Mouse (Mus musculus) gastrocnemius, adult 2 months (tissue): ENCODE data around the gene Olfr1369-ps1. TPM values are rescaled to one million over a fixed set of nuclear protein-coding genes. Genes with fewer than 3 reads are reported as not detected.

ENCODE experiments used
- DNase-seq: peaks from one replicate; pipeline ENCODE4 v3.0.0; 2022
- H3K27ac ChIP-seq: fragments of 200-600 bp; 2 replicates; pipeline ENCODE4 v1.8.1; 2022; ENCODE audit warnings: mild to moderate bottlenecking
- H3K4me3 ChIP-seq: fragments of 200-600 bp; 2 replicates; pipeline ENCODE4 v1.8.1; 2022; ENCODE audit warnings: mild to moderate bottlenecking, moderate library complexity
- CTCF ChIP-seq: fragments of 200-600 bp; IDR thresholded peaks from 2 replicates; pipeline ENCODE4 v1.8.1; 2022; ENCODE audit warnings: antibody characterized with exemption, mild to moderate bottlenecking, moderate library complexity
- intact Hi-C: fragments of 180-260 bp; cut with DNase I; formaldehyde crosslinking; loops from one replicate; pipeline ENCODE4 v1.15.1; 2025
- total RNA-seq, 2 experiments: library from RNA; stranded (reverse); gene quantifications; 2 replicates each; pipeline ENCODE4 v1.2.3; 2021

Olfr1369-ps1 gene
- total RNA-seq, 2 experiments from 2014 or later: not detected

GRCm38 (mm10) chr13:21159475-21159819 is 48.2 kb downstream of the Olfr1369-ps1 start:
- intact Hi-C loops: loop anchor here (2.0 to 5.0 kb wide), 2 partner anchors 115 to 847 kb away; no protein-coding TSS in a partner anchor

GRCm38 (mm10) chr13:21160041-21160511 is 48.8 kb downstream of the Olfr1369-ps1 start:
- DNase-seq: no peak
- Histone ChIP-seq H3K4me3 (peak overlapping the region; percentile 78), H3K27ac (peak overlapping the region; percentile 56)
- no peak for TF ChIP-seq CTCF
- intact Hi-C loops: loop anchor here (2.0 kb wide), 1 partner anchor 39 kb away; no protein-coding TSS in a partner anchor

More at GRCm38 (mm10) chr13:21159475-21159819, 48.2 kb downstream of the Olfr1369-ps1 start:
- peak overlapping the region; percentile 56 for H3K27ac ChIP-seq
- TF ChIP-seq CTCF: no peak
- peak overlapping the region; percentile 78 for H3K4me3 ChIP-seq
- DNase-seq: peak; percentile 23

- TF ChIP-seq CTCF: no peak
- intact Hi-C loops: loop anchor here (2.0 kb wide), 1 partner anchor 38 kb away; no protein-coding TSS in a partner anchor
- DNase-seq: peak; percentile 87
- H3K4me3 ChIP-seq: peak overlapping the region; percentile 78
- H3K27ac ChIP-seq: peak overlapping the region; percentile 69
Observed at GRCm38 (mm10) chr13:21160657-21161590, 49.6 kb downstream of the Olfr1369-ps1 start.

GRCm38 (mm10) chr13:21161591-21161990 is 50.3 kb downstream of the Olfr1369-ps1 start:
- H3K27ac ChIP-seq: no peak overlapping the region
- peak overlapping the region; percentile 78 for H3K4me3 ChIP-seq
- intact Hi-C loops: loop anchor here (2.0 kb wide), 1 partner anchor 37 kb away; no protein-coding TSS in a partner anchor
- DNase-seq: no peak
- TF ChIP-seq CTCF: no peak

- Histone ChIP-seq H3K4me3 (no peak overlapping the region), H3K27ac (no peak overlapping the region)
- no peak for DNase-seq
- TF ChIP-seq CTCF: no peak
- intact Hi-C loops: no loop called here
Observed at GRCm38 (mm10) chr13:21162591-21162990, 51.3 kb downstream of the Olfr1369-ps1 start.

- Histone ChIP-seq H3K4me3 (peak overlapping the region; percentile 82), H3K27ac (peak overlapping the region; percentile 58; the same call in 1 of the 2 replicates)
- intact Hi-C loops: loop anchor here (5.0 kb wide), 1 partner anchor 545 kb away; no protein-coding TSS in a partner anchor
- DNase-seq: peak; percentile 70
- TF ChIP-seq CTCF: no peak
Observed at GRCm38 (mm10) chr13:21166936-21167909, 55.9 kb downstream of the Olfr1369-ps1 start.

GRCm38 (mm10) chr13:21167910-21168300 is 56.6 kb downstream of the Olfr1369-ps1 start:
- intact Hi-C loops: loop anchor here (2.0 to 5.0 kb wide), 2 partner anchors 544 to 855 kb away; no protein-coding TSS in a partner anchor
- Histone ChIP-seq H3K4me3 (peak overlapping the region; percentile 82), H3K27ac (peak overlapping the region; percentile 62)
- TF ChIP-seq CTCF: no peak
- DNase-seq: peak; percentile 33

- Histone ChIP-seq H3K4me3 (peak overlapping the region; percentile 82), H3K27ac (peak overlapping the region; percentile 62)
- DNase-seq: peak; percentile 34
- TF ChIP-seq CTCF: no peak
- intact Hi-C loops: loop anchor here (2.0 to 5.0 kb wide), 2 partner anchors 544 to 854 kb away; no protein-coding TSS in a partner anchor
Observed at GRCm38 (mm10) chr13:21168371-21169011, 57.2 kb downstream of the Olfr1369-ps1 start.

Other genes starting within 250 kb of the Olfr1369-ps1 start
- not detected for gene Olfr1370, start 36.5 kb upstream of the Olfr1369-ps1 start, total RNA-seq
- not detected for gene Olfr263, start 18.2 kb downstream of the Olfr1369-ps1 start, total RNA-seq
- gene Olfr1368, start 34.4 kb downstream of the Olfr1369-ps1 start, total RNA-seq: not detected
- gene Trim27, start 68.0 kb downstream of the Olfr1369-ps1 start, total RNA-seq: 10 to 100 TPM; 23.8 to 26.4 TPM
- not detected for gene Gpx5, start 181.2 kb downstream of the Olfr1369-ps1 start, total RNA-seq
- gene Gpx6, start 200.6 kb downstream of the Olfr1369-ps1 start, total RNA-seq: not detected
- not detected for gene Olfr1367, start 235.4 kb downstream of the Olfr1369-ps1 start, total RNA-seq